Mouse (Mus musculus) heart, adult 2 months (tissue): ENCODE measurements at regions not wholly inside any gene's neighbourhood (a gene's known extent, or its start where the extent isn't known, plus 50 kb on each side); places are given as distances from the start of the nearest gene placed in this dataset.

Experiments
- CTCF ChIP-seq: fragments of 200-600 bp; IDR thresholded peaks from 2 replicates; pipeline ENCODE4 v1.8.1; 2022; ENCODE audit warnings: antibody characterized with exemption, mild to moderate bottlenecking, moderate library complexity
- EP300 ChIP-seq: fragments of 200-500 bp; IDR thresholded peaks from 2 replicates; pipeline ENCODE4 v1.6.1; 2011; ENCODE audit warnings: low read depth, low read length, control low read depth; ENCODE audit not compliant: insufficient read depth
- POLR2A ChIP-seq: fragments of 200-500 bp; IDR thresholded peaks from 2 replicates; pipeline ENCODE4 v1.6.1; 2011; ENCODE audit warnings: mild to moderate bottlenecking, low read depth, low read length, control low read depth; ENCODE audit not compliant: insufficient read depth

GRCm38 (mm10) chr13:58467097-58467642, 64.0 kb upstream of the Hnrnpk start:
- no peak for TF ChIP-seq CTCF
- TF ChIP-seq EP300: no peak
- TF ChIP-seq POLR2A: no peak
